Mouse (Mus musculus): ENCODE results near the gene Ubc. TPM values are rescaled to one million over a fixed set of nuclear protein-coding genes. Genes with fewer than 3 reads are reported as not detected.

Gene Ubc
- polyA plus RNA-seq, 1 experiment from 2014 or later: 988 TPM

GRCm38 (mm10) chr5:125368156-125368555 lies 21.8 kb downstream of the Ubc start:
- Histone ChIP-seq H3K9me3 (no peaks in the 10 kb centered on the region; the same call in 1 of the 2 replicates), H3K36me3 (replicated peaks) (no peaks in the 10 kb centered on the region), H3K27ac (replicated peaks) (no peak overlapping the region), H3K27me3 (replicated peaks; ENCODE audit: low read depth, poor library complexity, severe bottlenecking) (no peaks in the 10 kb centered on the region), H3K4me1 (no peaks in the 10 kb centered on the region), H3K4me3 (no peak overlapping the region)
- no peak for DNase-seq (ENCODE audit: low spot score)
- WGBS: 73% methylated on average over 5 of the region's 5 CpGs

- no peaks in the 10 kb centered on the region for H3K27me3 ChIP-seq (replicated peaks; ENCODE audit: low read depth, poor library complexity, severe bottlenecking)
- WGBS: 79% methylated on average over 4 of the region's 4 CpGs
- DNase-seq (ENCODE audit: low spot score): no peak
Observed at GRCm38 (mm10) chr5:125364851-125365429, 25.1 kb downstream of the Ubc start.

GRCm38 (mm10) chr5:125363894-125364293 lies 26.1 kb downstream of the Ubc start:
- WGBS: 90% methylated on average over 7 of the region's 7 CpGs
- Histone ChIP-seq H3K36me3 (replicated peaks) (no peaks in the 10 kb centered on the region), H3K4me3 (no peak overlapping the region), H3K9me3 (no peaks in the 10 kb centered on the region; the same call in 1 of the 2 replicates), H3K27me3 (replicated peaks; ENCODE audit: low read depth, poor library complexity, severe bottlenecking) (no peaks in the 10 kb centered on the region), H3K4me1 (peaks cover 5% of the 10 kb centered on the region), H3K27ac (replicated peaks) (no peak overlapping the region)
- DNase-seq (ENCODE audit: low spot score): no peak

More at GRCm38 (mm10) chr5:125364851-125365429, 25.1 kb downstream of the Ubc start:
- no peak overlapping the region for H3K27ac ChIP-seq (replicated peaks)
- H3K36me3 ChIP-seq (replicated peaks): no peaks in the 10 kb centered on the region
- H3K4me3 ChIP-seq: no peak overlapping the region
- H3K9me3 ChIP-seq: no peaks in the 10 kb centered on the region; the same call in 1 of the 2 replicates
- H3K4me1 ChIP-seq: peaks cover 5% of the 10 kb centered on the region

- Histone ChIP-seq H3K27me3 (replicated peaks; ENCODE audit: low read depth, poor library complexity, severe bottlenecking) (no peaks in the 10 kb centered on the region), H3K27ac (replicated peaks) (no peak overlapping the region), H3K4me3 (peak overlapping the region; percentile 18; the same call in 1 of the 2 replicates), H3K4me1 (peaks cover 8% of the 10 kb centered on the region), H3K36me3 (replicated peaks) (no peaks in the 10 kb centered on the region), H3K9me3 (no peaks in the 10 kb centered on the region; the same call in 1 of the 2 replicates)
- WGBS: 44% methylated on average over 16 of the region's 16 CpGs
- DNase-seq (ENCODE audit: low spot score): no peak
Observed at GRCm38 (mm10) chr5:125360981-125361510, 29.0 kb downstream of the Ubc start.

GRCm38 (mm10) chr5:125360566-125360965 lies 29.4 kb downstream of the Ubc start:
- WGBS: 53% methylated on average over 9 of the region's 9 CpGs
- no peaks in the 10 kb centered on the region; the same call in 1 of the 2 replicates for H3K9me3 ChIP-seq
- H3K27ac ChIP-seq (replicated peaks): no peak overlapping the region

GRCm38 (mm10) chr5:125358270-125358608 lies 31.8 kb downstream of the Ubc start:
- no peaks in the 10 kb centered on the region for H3K27me3 ChIP-seq (replicated peaks; ENCODE audit: low read depth, poor library complexity, severe bottlenecking)
- no peak overlapping the region for H3K27ac ChIP-seq (replicated peaks)
- DNase-seq (ENCODE audit: low spot score): no peak
- no peak overlapping the region for H3K4me3 ChIP-seq
- H3K9me3 ChIP-seq: 0 out of 2 replicates have a peak, but pooled peaks cover 1% of the 10 kb centered on the region
- H3K4me1 ChIP-seq: peaks cover 21% of the 10 kb centered on the region
- no peaks in the 10 kb centered on the region for H3K36me3 ChIP-seq (replicated peaks)
- WGBS: 79% methylated on average over 5 of the region's 5 CpGs

More at GRCm38 (mm10) chr5:125360566-125360965, 29.4 kb downstream of the Ubc start:
- Histone ChIP-seq H3K27me3 (replicated peaks; ENCODE audit: low read depth, poor library complexity, severe bottlenecking) (no peaks in the 10 kb centered on the region), H3K36me3 (replicated peaks) (no peaks in the 10 kb centered on the region), H3K4me1 (peaks cover 12% of the 10 kb centered on the region), H3K4me3 (peak overlapping the region; percentile 18; the same call in 1 of the 2 replicates)
- no peak for DNase-seq (ENCODE audit: low spot score)

- Histone ChIP-seq H3K4me3 (no peak overlapping the region), H3K27ac (replicated peaks) (no peak overlapping the region), H3K4me1 (peaks cover 21% of the 10 kb centered on the region), H3K9me3 (0 out of 2 replicates have a peak, but pooled peaks cover 7% of the 10 kb centered on the region), H3K36me3 (replicated peaks) (no peaks in the 10 kb centered on the region), H3K27me3 (replicated peaks; ENCODE audit: low read depth, poor library complexity, severe bottlenecking) (no peaks in the 10 kb centered on the region)
- 85% methylated on average over 12 of the region's 12 CpGs for WGBS
- no peak for DNase-seq (ENCODE audit: low spot score)
Observed at GRCm38 (mm10) chr5:125357543-125358269, 32.3 kb downstream of the Ubc start.

- 0 out of 2 replicates have a peak overlapping the region, but pooled peaks have one; percentile 25 for H3K27ac ChIP-seq (replicated peaks)
- no peak overlapping the region for H3K4me3 ChIP-seq
- H3K4me1 ChIP-seq: peaks cover 21% of the 10 kb centered on the region
- 41% methylated on average over 7 of the region's 7 CpGs for WGBS
- H3K9me3 ChIP-seq: 0 out of 2 replicates have a peak, but pooled peaks cover 7% of the 10 kb centered on the region
- H3K27me3 ChIP-seq (replicated peaks; ENCODE audit: low read depth, poor library complexity, severe bottlenecking): no peaks in the 10 kb centered on the region
- H3K36me3 ChIP-seq (replicated peaks): no peaks in the 10 kb centered on the region
- no peak for DNase-seq (ENCODE audit: low spot score)
Observed at GRCm38 (mm10) chr5:125355650-125356049, 34.4 kb downstream of the Ubc start.

- H3K27me3 ChIP-seq (replicated peaks; ENCODE audit: low read depth, poor library complexity, severe bottlenecking): no peaks in the 10 kb centered on the region
- H3K27ac ChIP-seq (replicated peaks): 0 out of 2 replicates have a peak overlapping the region, but pooled peaks have one; percentile 25
- no peak for DNase-seq (ENCODE audit: low spot score)
- peaks cover 20% of the 10 kb centered on the region for H3K4me1 ChIP-seq
- H3K4me3 ChIP-seq: no peak overlapping the region
- H3K36me3 ChIP-seq (replicated peaks): no peaks in the 10 kb centered on the region
- 61% methylated on average over 7 of the region's 7 CpGs for WGBS
- 0 out of 2 replicates have a peak, but pooled peaks cover 7% of the 10 kb centered on the region for H3K9me3 ChIP-seq
Observed at GRCm38 (mm10) chr5:125354885-125355492, 35.0 kb downstream of the Ubc start.

GRCm38 (mm10) chr5:125352781-125353294 lies 37.2 kb downstream of the Ubc start:
- Histone ChIP-seq H3K27ac (replicated peaks) (no peak overlapping the region), H3K4me1 (peaks cover 20% of the 10 kb centered on the region), H3K4me3 (no peak overlapping the region), H3K9me3 (0 out of 2 replicates have a peak, but pooled peaks cover 7% of the 10 kb centered on the region), H3K27me3 (replicated peaks; ENCODE audit: low read depth, poor library complexity, severe bottlenecking) (no peaks in the 10 kb centered on the region), H3K36me3 (replicated peaks) (no peaks in the 10 kb centered on the region)
- WGBS: 95% methylated on average over 5 of the region's 5 CpGs
- no peak for DNase-seq (ENCODE audit: low spot score)

GRCm38 (mm10) chr5:125351939-125352338 lies 38.1 kb downstream of the Ubc start:
- 0 out of 2 replicates have a peak, but pooled peaks cover 7% of the 10 kb centered on the region for H3K9me3 ChIP-seq
- no peaks in the 10 kb centered on the region for H3K27me3 ChIP-seq (replicated peaks; ENCODE audit: low read depth, poor library complexity, severe bottlenecking)
- DNase-seq (ENCODE audit: low spot score): no peak
- no peak overlapping the region for H3K4me3 ChIP-seq
- no peak overlapping the region for H3K27ac ChIP-seq (replicated peaks)
- 94% methylated on average over 5 of the region's 5 CpGs for WGBS
- peaks cover 20% of the 10 kb centered on the region for H3K4me1 ChIP-seq
- no peaks in the 10 kb centered on the region for H3K36me3 ChIP-seq (replicated peaks)

GRCm38 (mm10) chr5:125351057-125351456 lies 38.9 kb downstream of the Ubc start:
- no peak overlapping the region for H3K27ac ChIP-seq (replicated peaks)
- H3K4me1 ChIP-seq: peaks cover 17% of the 10 kb centered on the region
- no peaks in the 10 kb centered on the region for H3K27me3 ChIP-seq (replicated peaks; ENCODE audit: low read depth, poor library complexity, severe bottlenecking)
- 70% methylated on average over 8 of the region's 8 CpGs for WGBS
- 0 out of 2 replicates have a peak, but pooled peaks cover 7% of the 10 kb centered on the region for H3K9me3 ChIP-seq
- H3K4me3 ChIP-seq: no peak overlapping the region
- no peaks in the 10 kb centered on the region for H3K36me3 ChIP-seq (replicated peaks)
- DNase-seq (ENCODE audit: low spot score): no peak

Measured in embryonic facial prominence, embryonic 10.5 days (tissue).